In genomic region chr9:54995645-54996044, GRCm38 (mm10) we compare ENCODE assay signal across 38 mouse cellular contexts. TPM values are rescaled to one million over a fixed set of nuclear protein-coding genes. Genes with fewer than 3 reads are reported as not detected.
A peak's percentile ranks its signal among the peaks of the same experiment; 100 is the strongest.
DNase-seq lines count a peak whose midpoint lies in the region; ATAC-seq and TF ChIP-seq lines count a peak whose summit lies in the region.
"Had no signal": no experiment of that assay in that cellular context is flagged by ENCODE, and none has a peak within 500 bp of the region (broad histone marks: within the 10 kb centered on the region; RNA-seq: fewer than 3 reads in every experiment).

No protein-coding gene starts in this region.

- H3K4me2 ChIP-seq in midbrain, embryonic 11.5 days, result no peak overlapping the region
- H3K4me2 ChIP-seq in midbrain, embryonic 15.5 days, result no peak overlapping the region
- H3K4me2 ChIP-seq in liver, embryonic 12.5 days, result no peak overlapping the region
- H3K4me2 ChIP-seq in liver, postnatal 0 days (ENCODE audit: low read depth, low read length), result no peak overlapping the region
- no peak overlapping the region for H3K4me2 ChIP-seq in hindbrain, embryonic 11.5 days (replicated peaks; ENCODE audit: low read depth, low read length)
- H3K4me2 ChIP-seq: embryonic facial prominence, embryonic 15.5 days; forebrain, embryonic 13.5 days; heart, embryonic 11.5 days; hindbrain, embryonic 15.5 days; kidney, embryonic 15.5 days; neural tube, embryonic 15.5 days had no signal

- peak; percentile 87 for TF ChIP-seq EP300 in liver, postnatal 0 days (IDR thresholded peaks at IDR 0.05; ENCODE audit: low read depth)

- no peak overlapping the region for H3K4me3 ChIP-seq in midbrain, embryonic 11.5 days (ENCODE audit: low read depth, low read length)
- no peak overlapping the region for H3K4me3 ChIP-seq in midbrain, embryonic 15.5 days
- no peak overlapping the region for H3K4me3 ChIP-seq in liver, embryonic 12.5 days
- H3K4me3 ChIP-seq in liver, postnatal 0 days (ENCODE audit: low read depth, low read length), result no peak overlapping the region
- H3K4me3 ChIP-seq in hindbrain, embryonic 11.5 days (ENCODE audit: low read depth, low read length), result no peak overlapping the region
- H3K4me3 ChIP-seq: embryonic facial prominence, embryonic 10.5 days; embryonic facial prominence, embryonic 15.5 days; forebrain, embryonic 13.5 days; hindbrain, embryonic 15.5 days; kidney, embryonic 15.5 days; megakaryocyte, embryonic 14.5 days; neural tube, embryonic 15.5 days had no signal

- H3K36me3 ChIP-seq in midbrain, embryonic 11.5 days (ENCODE audit: control insufficient read depth, insufficient read depth, low read length), result no peaks in the 10 kb centered on the region
- H3K36me3 ChIP-seq in midbrain, embryonic 15.5 days (replicated peaks), result no peaks in the 10 kb centered on the region
- H3K36me3 ChIP-seq in liver, embryonic 12.5 days, result no peaks in the 10 kb centered on the region
- H3K36me3 ChIP-seq in liver, postnatal 0 days (replicated peaks; ENCODE audit: insufficient read depth, low read length), result no peaks in the 10 kb centered on the region
- H3K36me3 ChIP-seq in hindbrain, embryonic 11.5 days (ENCODE audit: control insufficient read depth, insufficient read depth, low read length), result no peaks in the 10 kb centered on the region
- H3K36me3 ChIP-seq: embryonic facial prominence, embryonic 10.5 days; embryonic facial prominence, embryonic 15.5 days; hindbrain, embryonic 15.5 days; kidney, embryonic 15.5 days; neural tube, embryonic 15.5 days had no signal

- no peak overlapping the region for H3K9ac ChIP-seq in midbrain, embryonic 11.5 days (ENCODE audit: low read length)
- no peak overlapping the region for H3K9ac ChIP-seq in midbrain, embryonic 15.5 days
- no peak overlapping the region for H3K9ac ChIP-seq in liver, embryonic 12.5 days
- no peak overlapping the region for H3K9ac ChIP-seq in liver, postnatal 0 days (replicated peaks)
- H3K9ac ChIP-seq in hindbrain, embryonic 11.5 days (ENCODE audit: low read depth, low read length), result no peak overlapping the region
- H3K9ac ChIP-seq: embryonic facial prominence, embryonic 15.5 days; forebrain, embryonic 13.5 days; hindbrain, embryonic 15.5 days; kidney, embryonic 15.5 days; neural tube, embryonic 15.5 days had no signal

- DNase-seq in midbrain, embryonic 11.5 days (ENCODE audit: low spot score, missing footprints), result peak; percentile 17
- no peak for DNase-seq in liver, postnatal 0 days
- no peak for DNase-seq in right cerebral cortex, adult 2 months (ENCODE audit: low spot score in 2 of 2)
- DNase-seq in adrenal gland, adult 8-10 months, result no peak
- no peak for DNase-seq in hindbrain, embryonic 11.5 days (ENCODE audit: low spot score)
- DNase-seq: adrenal gland, adult 2 months; cerebellum, adult 11-12 months; cerebellum, postnatal 14 days; gastrocnemius, postnatal 10 days; heart, postnatal 36 days; kidney, adult 11 months; kidney, postnatal 25 days; lung, postnatal 36 days; midbrain, embryonic 14.5 days; right cerebral cortex, postnatal 4 days; thymus, adult 18-20 months; thymus, postnatal 25 days had no signal

- no peak overlapping the region for H3K27ac ChIP-seq in midbrain, embryonic 11.5 days (ENCODE audit: low read depth, low read length)
- no peak overlapping the region for H3K27ac ChIP-seq in midbrain, embryonic 15.5 days
- no peak overlapping the region for H3K27ac ChIP-seq in liver, embryonic 12.5 days
- no peak overlapping the region for H3K27ac ChIP-seq in liver, postnatal 0 days (ENCODE audit: low read depth)
- no peak overlapping the region for H3K27ac ChIP-seq in hindbrain, embryonic 11.5 days (ENCODE audit: low read depth, low read length)
- H3K27ac ChIP-seq: embryonic facial prominence, embryonic 10.5 days; embryonic facial prominence, embryonic 15.5 days; forebrain, embryonic 13.5 days; hindbrain, embryonic 15.5 days; kidney, embryonic 15.5 days; neural tube, embryonic 15.5 days; stomach, postnatal 0 days had no signal

- TF ChIP-seq CTCF in liver, postnatal 0 days (IDR thresholded peaks at IDR 0.05; ENCODE audit: low read depth), result no peak

- no peak for ATAC-seq in midbrain, embryonic 11.5 days (ENCODE audit: low FRiP score)
- no peak for ATAC-seq in midbrain, embryonic 15.5 days (replicated peaks)
- ATAC-seq in liver, embryonic 12.5 days, result peak; percentile 66
- peak; percentile 35 for ATAC-seq in liver, postnatal 0 days
- ATAC-seq in hindbrain, embryonic 11.5 days (ENCODE audit: low FRiP score), result no peak
- ATAC-seq: activated CD4-positive, CD25-positive, alpha-beta regulatory T cell, adult 4 months; CD4-positive, CD25-positive, alpha-beta regulatory T cell, adult 4 months; forebrain, embryonic 13.5 days; inflammation-experienced regulatory T-cells, adult 6 months had no signal

- no peaks in the 10 kb centered on the region for H3K9me3 ChIP-seq in midbrain, embryonic 11.5 days (ENCODE audit: control insufficient read depth, low read length)
- no peaks in the 10 kb centered on the region for H3K9me3 ChIP-seq in midbrain, embryonic 15.5 days
- H3K9me3 ChIP-seq in liver, embryonic 12.5 days (replicated peaks), result no peaks in the 10 kb centered on the region
- H3K9me3 ChIP-seq in liver, postnatal 0 days (ENCODE audit: low read length), result no peaks in the 10 kb centered on the region
- no peaks in the 10 kb centered on the region for H3K9me3 ChIP-seq in hindbrain, embryonic 11.5 days (ENCODE audit: control insufficient read depth, low read length)
- H3K9me3 ChIP-seq: embryonic facial prominence, embryonic 10.5 days; embryonic facial prominence, embryonic 15.5 days; forebrain, embryonic 13.5 days; hindbrain, embryonic 15.5 days; kidney, embryonic 15.5 days; megakaryocyte, embryonic 14.5 days; neural tube, embryonic 15.5 days had no signal

- H3K27me3 ChIP-seq in midbrain, embryonic 11.5 days (ENCODE audit: control insufficient read depth, insufficient read depth, low read length), result no peaks in the 10 kb centered on the region
- H3K27me3 ChIP-seq in midbrain, embryonic 15.5 days (replicated peaks), result no peaks in the 10 kb centered on the region
- H3K27me3 ChIP-seq in liver, embryonic 12.5 days (replicated peaks), result peaks cover 21% of the 10 kb centered on the region
- H3K27me3 ChIP-seq in liver, postnatal 0 days (ENCODE audit: insufficient read depth, low read length), result no peaks in the 10 kb centered on the region
- H3K27me3 ChIP-seq in hindbrain, embryonic 11.5 days (ENCODE audit: control insufficient read depth, insufficient read depth, low read length), result no peaks in the 10 kb centered on the region
- H3K27me3 ChIP-seq: embryonic facial prominence, embryonic 15.5 days; forebrain, embryonic 13.5 days; hindbrain, embryonic 15.5 days; neural tube, embryonic 15.5 days had no signal

- no peaks in the 10 kb centered on the region for H3K4me1 ChIP-seq in midbrain, embryonic 11.5 days (ENCODE audit: control insufficient read depth, insufficient read depth, low read length)
- no peaks in the 10 kb centered on the region for H3K4me1 ChIP-seq in midbrain, embryonic 15.5 days
- peaks cover 8% of the 10 kb centered on the region for H3K4me1 ChIP-seq in liver, embryonic 12.5 days
- no peaks in the 10 kb centered on the region for H3K4me1 ChIP-seq in liver, postnatal 0 days (ENCODE audit: insufficient read depth)
- H3K4me1 ChIP-seq in hindbrain, embryonic 11.5 days (replicated peaks; ENCODE audit: control insufficient read depth, insufficient read depth, low read length), result no peaks in the 10 kb centered on the region
- H3K4me1 ChIP-seq: embryonic facial prominence, embryonic 15.5 days; forebrain, embryonic 13.5 days; hindbrain, embryonic 15.5 days; kidney, embryonic 15.5 days; megakaryocyte, embryonic 14.5 days; neural tube, embryonic 15.5 days had no signal

- 86% methylated on average over 3 of the region's 3 CpGs for WGBS in midbrain, embryonic 11.5 days
- 82% methylated on average over 3 of the region's 3 CpGs for WGBS in midbrain, embryonic 15.5 days
- WGBS in liver, embryonic 12.5 days (ENCODE audit: insufficient replicate concordance), result 11% methylated on average over 3 of the region's 3 CpGs
- WGBS in liver, postnatal 0 days (ENCODE audit: insufficient replicate concordance), result 43% methylated on average over 3 of the region's 3 CpGs
- WGBS in hindbrain, embryonic 11.5 days, result 90% methylated on average over 3 of the region's 3 CpGs

RNA-seq across cellular contexts. Expression of gene Chrna5, which starts 15.0 kb away (rescaled TPM):
- 6.5 and 7.7 TPM in 2 replicates for polyA plus RNA-seq in midbrain, embryonic 11.5 days (2014; fragmentation: Nextera tagmentation; extraction: Ambion mirVana)
- polyA plus RNA-seq in midbrain, embryonic 15.5 days (2015; fragmentation: Nextera tagmentation; extraction: Ambion mirVana), result 3.0 and 3.7 TPM in 2 replicates
- polyA plus RNA-seq in liver, embryonic 12.5 days (2016; fragmentation: Nextera tagmentation; extraction: Ambion mirVana), result 0.06 and 0.20 TPM in 2 replicates
- polyA plus RNA-seq in liver, postnatal 0 days (2015; fragmentation: Nextera tagmentation; extraction: Ambion mirVana), result not detected in 2 replicates
- 1 to 10 TPM in 3 of 4 experiments, under 1 TPM in 1; 0.77 to 1.5 (median 1.2) TPM for total RNA-seq in adrenal gland, adult 8-10 months (2022)
- polyA plus RNA-seq in hindbrain, embryonic 11.5 days (2014; fragmentation: Nextera tagmentation; extraction: Ambion mirVana), result 4.9 and 5.4 TPM in 2 replicates
- total RNA-seq: gastrocnemius, postnatal 10 days; liver, adult 2 months had no signal
- polyA plus RNA-seq: activated CD4-positive, CD25-positive, alpha-beta regulatory T cell, adult 4 months; CD4-positive, CD25-positive, alpha-beta regulatory T cell, adult 4 months; heart, embryonic 11.5 days; heart, embryonic 16.5 days; inflammation-experienced regulatory T-cells, adult 6 months; liver, adult 2 months; spleen, adult 2 months had no signal

RNA-seq across cellular contexts. Expression of gene Chrna3, which starts 30.7 kb away (rescaled TPM):
- polyA plus RNA-seq in midbrain, embryonic 11.5 days (2014; fragmentation: Nextera tagmentation; extraction: Ambion mirVana), result 11.6 and 12.3 TPM in 2 replicates
- polyA plus RNA-seq in midbrain, embryonic 15.5 days (2015; fragmentation: Nextera tagmentation; extraction: Ambion mirVana), result 15.1 and 16.2 TPM in 2 replicates
- 0.06 TPM in 1 of 2 replicates, not detected in the other for polyA plus RNA-seq in liver, embryonic 12.5 days (2016; fragmentation: Nextera tagmentation; extraction: Ambion mirVana)
- polyA plus RNA-seq in liver, postnatal 0 days (2015; fragmentation: Nextera tagmentation; extraction: Ambion mirVana), result not detected in 2 replicates
- total RNA-seq in adrenal gland, adult 8-10 months (2022), result 10 to 100 TPM; 15.0 to 38.6 (median 22.9) TPM
- polyA plus RNA-seq in hindbrain, embryonic 11.5 days (2014; fragmentation: Nextera tagmentation; extraction: Ambion mirVana), result 25.0 and 26.4 TPM in 2 replicates
- total RNA-seq: heart, postnatal 36 days; liver, adult 2 months had no signal
- polyA plus RNA-seq: activated CD4-positive, CD25-positive, alpha-beta regulatory T cell, adult 4 months; CD4-positive, CD25-positive, alpha-beta regulatory T cell, adult 4 months; gonadal fat pad, adult 2 months; liver, adult 2 months; spleen, adult 2 months had no signal

RNA-seq across cellular contexts. Expression of gene AY074887, which starts 44.8 kb away (rescaled TPM):
- 0.79 and 0.81 TPM in 2 replicates for polyA plus RNA-seq in midbrain, embryonic 11.5 days (2014; fragmentation: Nextera tagmentation; extraction: Ambion mirVana)
- 1.0 and 1.1 TPM in 2 replicates for polyA plus RNA-seq in midbrain, embryonic 15.5 days (2015; fragmentation: Nextera tagmentation; extraction: Ambion mirVana)
- polyA plus RNA-seq in liver, embryonic 12.5 days (2016; fragmentation: Nextera tagmentation; extraction: Ambion mirVana), result 0.48 and 0.61 TPM in 2 replicates
- polyA plus RNA-seq in liver, postnatal 0 days (2015; fragmentation: Nextera tagmentation; extraction: Ambion mirVana), result 0.39 and 0.44 TPM in 2 replicates
- not detected for total RNA-seq in adrenal gland, adult 8-10 months (2022)
- polyA plus RNA-seq in hindbrain, embryonic 11.5 days (2014; fragmentation: Nextera tagmentation; extraction: Ambion mirVana), result 1.2 TPM in 2 replicates
- total RNA-seq: adrenal gland, adult 2 months; gastrocnemius, postnatal 10 days; heart, postnatal 36 days; layer of hippocampus, adult 18-20 months; left cerebral cortex, adult 18-20 months; left cerebral cortex, postnatal 14 days; liver, adult 2 months had no signal
- polyA plus RNA-seq: activated CD4-positive, CD25-positive, alpha-beta regulatory T cell, adult 4 months; adrenal gland, adult 2 months; CD4-positive, CD25-positive, alpha-beta regulatory T cell, adult 4 months; liver, adult 2 months; spleen, adult 2 months had no signal

RNA-seq across cellular contexts. Expression of gene Psma4, which starts 45.1 kb away (rescaled TPM):
- 332 and 341 TPM in 2 replicates for polyA plus RNA-seq in midbrain, embryonic 11.5 days (2014; fragmentation: Nextera tagmentation; extraction: Ambion mirVana)
- 247 and 251 TPM in 2 replicates for polyA plus RNA-seq in midbrain, embryonic 15.5 days (2015; fragmentation: Nextera tagmentation; extraction: Ambion mirVana)
- polyA plus RNA-seq in liver, embryonic 12.5 days (2016; fragmentation: Nextera tagmentation; extraction: Ambion mirVana), result 211 and 216 TPM in 2 replicates
- 113 and 118 TPM in 2 replicates for polyA plus RNA-seq in liver, postnatal 0 days (2015; fragmentation: Nextera tagmentation; extraction: Ambion mirVana)
- total RNA-seq in adrenal gland, adult 8-10 months (2022), result 100 to 1,000 TPM; 144 to 175 (median 159) TPM
- 340 TPM in 2 replicates for polyA plus RNA-seq in hindbrain, embryonic 11.5 days (2014; fragmentation: Nextera tagmentation; extraction: Ambion mirVana)

RNA-seq across cellular contexts. Expression of gene Chrnb4, which starts 52.9 kb away (rescaled TPM):
- 2.3 and 2.5 TPM in 2 replicates for polyA plus RNA-seq in midbrain, embryonic 11.5 days (2014; fragmentation: Nextera tagmentation; extraction: Ambion mirVana)
- 1.4 and 2.1 TPM in 2 replicates for polyA plus RNA-seq in midbrain, embryonic 15.5 days (2015; fragmentation: Nextera tagmentation; extraction: Ambion mirVana)
- 0.04 TPM in 1 of 2 replicates, not detected in the other for polyA plus RNA-seq in liver, embryonic 12.5 days (2016; fragmentation: Nextera tagmentation; extraction: Ambion mirVana)
- not detected in 2 replicates for polyA plus RNA-seq in liver, postnatal 0 days (2015; fragmentation: Nextera tagmentation; extraction: Ambion mirVana)
- 10 to 100 TPM; 11.0 to 22.1 (median 12.2) TPM for total RNA-seq in adrenal gland, adult 8-10 months (2022)
- polyA plus RNA-seq in hindbrain, embryonic 11.5 days (2014; fragmentation: Nextera tagmentation; extraction: Ambion mirVana), result 3.2 and 3.9 TPM in 2 replicates
- total RNA-seq: liver, adult 2 months had no signal
- polyA plus RNA-seq: activated CD4-positive, CD25-positive, alpha-beta regulatory T cell, adult 4 months; CD4-positive, CD25-positive, alpha-beta regulatory T cell, adult 4 months; inflammation-experienced regulatory T-cells, adult 6 months; liver, adult 2 months had no signal

Comparison
In these comparisons a context has a peak if more than half of its experiments do, and no peak if none do; other contexts are left out.
1. ATAC-seq: peak in liver, embryonic 12.5 days (single experiment) and liver, postnatal 0 days (single experiment); none in midbrain, embryonic 11.5 days (single experiment), midbrain, embryonic 15.5 days (single experiment) and hindbrain, embryonic 11.5 days (single experiment).
2. RNA of gene Chrna3, which starts 30.7 kb away (polyA plus RNA-seq): 25.0 to 26.4 TPM in hindbrain, embryonic 11.5 days, 15.1 to 16.2 TPM in midbrain, embryonic 15.5 days and 11.6 to 12.3 TPM in midbrain, embryonic 11.5 days; 0.06 TPM in liver, embryonic 12.5 days and not detected in liver, postnatal 0 days; every median in the first group is over 10 times any median in the second.